Mouse (Mus musculus) erythroblast, embryonic 14.5 days (primary cell): ENCODE data around the gene Gm4131.

Source experiments
- GATA1 ChIP-seq: IDR thresholded peaks from 2 replicates; pipeline ENCODE4 v1.6.1; 2012; ENCODE audit warnings: low read length, inconsistent platforms, mixed read lengths
- TAL1 ChIP-seq: IDR thresholded peaks from 3 replicates; pipeline ENCODE4 v1.6.1; 2012; ENCODE audit warnings: low read length, inconsistent platforms, mixed read lengths

DNA sequence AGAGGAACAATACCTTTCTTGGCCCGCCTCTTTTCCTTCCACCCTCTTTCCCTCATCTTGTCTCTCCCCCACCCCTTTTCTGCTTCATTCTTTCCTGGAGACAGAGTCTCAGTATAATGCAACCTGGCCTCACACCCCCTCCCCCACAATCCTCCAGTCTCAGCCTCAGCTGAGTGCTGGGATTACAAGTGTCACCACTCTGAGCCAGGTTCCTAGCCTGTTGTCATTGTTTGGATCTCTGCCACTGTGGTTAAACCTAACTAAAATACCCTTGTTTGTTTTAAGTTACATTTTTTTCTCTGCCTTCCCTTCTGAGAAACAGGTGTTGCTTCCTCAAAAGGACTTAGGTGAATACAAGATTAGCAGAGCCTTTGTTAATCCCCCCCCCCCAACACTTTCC, 53.9 kb downstream of the Gm4131 start:
- TF ChIP-seq TAL1: no peak
- TF ChIP-seq GATA1: no peak
